Mouse (Mus musculus): ENCODE data around the gene Exosc1.

Exosc1 gene

GRCm38 (mm10) chr19:41913774-41914591 is 19.2 kb downstream of the Exosc1 start:
- DNase-seq (ENCODE audit: low read depth, low spot score), result no peak

GRCm38 (mm10) chr19:41912121-41913080 is 20.8 kb downstream of the Exosc1 start:
- DNase-seq (ENCODE audit: low read depth, low spot score), result no peak

GRCm38 (mm10) chr19:41911178-41912073 is 21.8 kb downstream of the Exosc1 start, which contains the start of gene Pgam1:
Gene Pgam1 (plus strand): TSS chr19:41911923.
- peak; percentile 98 for DNase-seq (ENCODE audit: low read depth, low spot score)

- no peak for DNase-seq (ENCODE audit: low read depth, low spot score)
Measured at GRCm38 (mm10) chr19:41910396-41910795, 22.8 kb downstream of the Exosc1 start.

GRCm38 (mm10) chr19:41908736-41909135 is 24.5 kb downstream of the Exosc1 start:
- DNase-seq (ENCODE audit: low read depth, low spot score), result no peak

GRCm38 (mm10) chr19:41907079-41907760 is 26.0 kb downstream of the Exosc1 start:
- no peak for DNase-seq (ENCODE audit: low read depth, low spot score)

- DNase-seq (ENCODE audit: low read depth, low spot score), result no peak
Measured at GRCm38 (mm10) chr19:41906311-41907078, 26.7 kb downstream of the Exosc1 start.

- no peak for DNase-seq (ENCODE audit: low read depth, low spot score)
Measured at GRCm38 (mm10) chr19:41905246-41905645, 28.0 kb downstream of the Exosc1 start.

- DNase-seq (ENCODE audit: low read depth, low spot score), result no peak
Measured at GRCm38 (mm10) chr19:41902848-41903593, 30.2 kb downstream of the Exosc1 start.

GRCm38 (mm10) chr19:41901696-41902095 is 31.5 kb downstream of the Exosc1 start:
- DNase-seq (ENCODE audit: low read depth, low spot score), result no peak

GRCm38 (mm10) chr19:41900495-41901090 is 32.6 kb downstream of the Exosc1 start:
- DNase-seq (ENCODE audit: low read depth, low spot score), result no peak

GRCm38 (mm10) chr19:41898860-41899259 is 34.4 kb downstream of the Exosc1 start:
- DNase-seq (ENCODE audit: low read depth, low spot score), result peak; percentile 33

GRCm38 (mm10) chr19:41896319-41896711 is 36.9 kb downstream of the Exosc1 start:
- DNase-seq (ENCODE audit: low read depth, low spot score), result no peak

- DNase-seq (ENCODE audit: low read depth, low spot score), result peak; percentile 90
Measured at GRCm38 (mm10) chr19:41895460-41896318, 37.5 kb downstream of the Exosc1 start, which contains the start of gene Rrp12. Gene Rrp12 (minus strand): TSS chr19:41896173.

GRCm38 (mm10) chr19:41894959-41895358 is 38.3 kb downstream of the Exosc1 start:
- no peak for DNase-seq (ENCODE audit: low read depth, low spot score)

GRCm38 (mm10) chr19:41888191-41888590 is 45.0 kb downstream of the Exosc1 start:
- DNase-seq (ENCODE audit: low read depth, low spot score), result no peak

- no peak for DNase-seq (ENCODE audit: low read depth, low spot score)
Measured at GRCm38 (mm10) chr19:41883882-41884281, 49.3 kb downstream of the Exosc1 start.

- no peak for DNase-seq (ENCODE audit: low read depth, low spot score)
Measured at GRCm38 (mm10) chr19:41881842-41882241, 51.4 kb downstream of the Exosc1 start.
